Mouse (Mus musculus) cortical plate, adult 2 months (tissue): Measurements from ENCODE around the gene Tff2. TPM values are rescaled to one million over a fixed set of nuclear protein-coding genes. Genes with fewer than 3 reads are reported as not detected.

Experiments used
- H3K27ac ChIP-seq: fragments of 200-500 bp; 2 replicates; pipeline ENCODE4 v1.5.1; 2012; ENCODE audit warnings: low read length, control low read depth, inconsistent platforms; ENCODE audit not compliant: insufficient read depth
- H3K4me1 ChIP-seq: fragments of 200-500 bp; 2 replicates; pipeline ENCODE4 v1.6.1; 2011; ENCODE audit warnings: low read length; ENCODE audit not compliant: control insufficient read depth, insufficient read depth
- H3K4me3 ChIP-seq: fragments of 200-500 bp; 2 replicates; pipeline ENCODE4 v1.5.1; 2011; ENCODE audit warnings: mild to moderate bottlenecking, low read length, control low read depth; ENCODE audit not compliant: insufficient read depth
- CTCF ChIP-seq: fragments of 200-500 bp; IDR thresholded peaks from 2 replicates; pipeline ENCODE4 v1.5.1; 2011; ENCODE audit warnings: mild to moderate bottlenecking, control low read depth, low read length; ENCODE audit not compliant: insufficient read depth; ENCODE audit errors: extremely low read depth
- POLR2A ChIP-seq: fragments of 200-500 bp; IDR thresholded peaks from 2 replicates; pipeline ENCODE4 v1.6.1; 2011; ENCODE audit warnings: mild to moderate bottlenecking, low read length, control low read depth; ENCODE audit not compliant: insufficient read depth; ENCODE audit errors: extremely low read depth
- polyA plus RNA-seq: library from polyadenylated mRNA; depleted of rRNA; stranded (reverse); fragments of >200 nt; gene quantifications from 2 replicates; pipeline ENCODE4 v1.2.3, GENCODE M21; 2012; rRNA removed

The Tff2 gene
- polyA plus RNA-seq, 1 experiment: not detected

- no peak overlapping the region for H3K27ac ChIP-seq
- no peak for TF ChIP-seq POLR2A
- no peak for TF ChIP-seq CTCF
- H3K4me1 ChIP-seq: peaks cover 12% of the 10 kb centered on the region
- H3K4me3 ChIP-seq: no peak overlapping the region
These were observed 49.3 kb downstream of the Tff2 start for GRCm38 (mm10) chr17:31094781-31095180.

Other genes with a start within 250 kb of the Tff2 start
- gene Glp1r, start 242.5 kb downstream of the Tff2 start, polyA plus RNA-seq: 0.23 and 0.31 TPM in 2 replicates
- gene Umodl1, start 189.6 kb downstream of the Tff2 start, polyA plus RNA-seq: 0.13 and 0.53 TPM in 2 replicates
- 27.8 and 29.8 TPM in 2 replicates for gene Abcg1, start 86.6 kb downstream of the Tff2 start, polyA plus RNA-seq
- not detected in 2 replicates for gene Tff3, start 14.6 kb downstream of the Tff2 start, polyA plus RNA-seq
- gene Tff1, start 21.0 kb upstream of the Tff2 start, polyA plus RNA-seq: not detected in 2 replicates
- gene Tmprss3, start 54.7 kb upstream of the Tff2 start, polyA plus RNA-seq: 0.06 and 0.10 TPM in 2 replicates
- 0.11 TPM in 1 of 2 replicates, not detected in the other for gene Ubash3a, start 63.6 kb upstream of the Tff2 start, polyA plus RNA-seq
- gene Rsph1, start 133.1 kb upstream of the Tff2 start, polyA plus RNA-seq: 2.6 and 3.6 TPM in 2 replicates
- gene Slc37a1, start 142.5 kb upstream of the Tff2 start, polyA plus RNA-seq: 9.3 and 10.5 TPM in 2 replicates
- 26.7 and 26.9 TPM in 2 replicates for gene Pde9a, start 241.9 kb upstream of the Tff2 start, polyA plus RNA-seq